Mouse (Mus musculus) hindbrain, postnatal 0 days (tissue): ENCODE data around the gene Slc18a3. TPM values are rescaled to one million over a fixed set of nuclear protein-coding genes. Genes with fewer than 3 reads are reported as not detected.
A peak's percentile ranks its signal among the peaks of the same experiment; 100 is the strongest.

Experiments used
- ATAC-seq: fragments of 200-750 bp; cut with Nextera tagmentation; 2 replicates; pipeline ENCODE4 v1.8.0; 2017; ENCODE audit warnings: mild to moderate bottlenecking, moderate TSS enrichment, moderate library complexity
- DNase-seq: peaks from one replicate; pipeline ENCODE4 v3.0.0-alpha.2; 2015; ENCODE audit warnings: low spot score
- H3K27ac ChIP-seq: fragments of 300-500 bp; sonication (generic); 2 replicates; pipeline ENCODE4 v1.5.1; 2014; ENCODE audit warnings: mild to moderate bottlenecking
- H3K27me3 ChIP-seq: fragments of 300-500 bp; sonication (generic); 2 replicates; pipeline ENCODE4 v1.6.1; 2014; ENCODE audit warnings: low read length, mixed read lengths; ENCODE audit not compliant: insufficient read depth
- H3K36me3 ChIP-seq: fragments of 300-500 bp; sonication (generic); 2 replicates; pipeline ENCODE4 v1.6.1; 2014; ENCODE audit warnings: low read length, mixed read lengths; ENCODE audit not compliant: insufficient read depth
- H3K4me1 ChIP-seq: fragments of 300-500 bp; sonication (generic); 2 replicates; pipeline ENCODE4 v1.6.1; 2014; ENCODE audit warnings: antibody characterized with exemption, low read length, mixed read lengths; ENCODE audit not compliant: insufficient read depth
- H3K4me2 ChIP-seq: fragments of 300-500 bp; sonication (generic); 2 replicates; pipeline ENCODE4 v1.6.1; 2014; ENCODE audit warnings: low read depth, mild to moderate bottlenecking, low read length, moderate library complexity, mixed read lengths
- H3K4me3 ChIP-seq: fragments of 300-500 bp; sonication (generic); 2 replicates; pipeline ENCODE4 v1.5.1; 2014; ENCODE audit warnings: low read length
- H3K9ac ChIP-seq: fragments of 300-500 bp; sonication (generic); replicated peaks from 2 replicates; pipeline ENCODE4 v1.6.1; 2014; ENCODE audit warnings: mild to moderate bottlenecking, low read length, moderate library complexity, mixed read lengths
- H3K9me3 ChIP-seq: fragments of 300-500 bp; sonication (generic); 2 replicates; pipeline ENCODE4 v1.6.1; 2016; ENCODE audit warnings: low read length, mixed read lengths
- CTCF ChIP-seq: IDR thresholded peaks from 2 replicates; pipeline ENCODE4 v1.5.1; 2016; ENCODE audit warnings: antibody characterized with exemption, control low read depth, low read depth
- WGBS: fragments of 180-500 bp; shearing (Covaris S2); extraction: QIAGEN DNeasy Blood & Tissue Kit; methylation state at CpG from one replicate; pipeline ENCODE4 v1.1.7; 2014; 5-methylcytosine and 5-hydroxymethylcytosine counted together
- polyA plus RNA-seq: library from polyadenylated mRNA; unstranded; fragments of >200 nt; fragmentation: Nextera tagmentation; extraction: Ambion mirVana; gene quantifications from 2 replicates; pipeline ENCODE4 v1.2.1, GENCODE M21; 2015
- total RNA-seq: library from RNA; depleted of rRNA; stranded (reverse); fragments of >200 nt; gene quantifications from 2 replicates; pipeline ENCODE4 v1.2.3, GENCODE M21; 2014

The Slc18a3 gene
- total and polyA plus RNA-seq, 2 experiments from 2014 or later = 23.8 to 30.8 TPM

DNA sequence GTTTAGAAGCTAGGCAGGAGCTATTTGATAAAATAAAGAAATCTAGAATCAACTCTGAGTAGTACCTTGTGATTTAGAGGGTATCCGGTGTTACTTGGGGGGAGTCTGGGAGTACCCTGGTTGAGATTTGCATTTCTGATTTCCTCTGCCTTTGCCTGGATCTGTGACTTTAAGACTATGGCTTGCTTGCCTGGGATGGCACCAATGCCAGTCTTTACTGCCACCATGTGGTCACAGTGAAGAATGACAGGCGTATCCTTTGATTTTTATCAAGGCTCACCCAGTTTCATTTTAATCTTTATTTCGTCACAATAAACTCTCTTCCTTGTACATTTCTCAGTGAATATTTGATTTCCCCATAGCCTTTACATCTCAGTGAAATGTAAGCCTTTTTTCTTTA, 17.4 kb upstream of the Slc18a3 start:
- H3K36me3 ChIP-seq = no peaks in the 10 kb centered on the region
- H3K4me2 ChIP-seq = no peak overlapping the region
- no peaks in the 10 kb centered on the region for H3K4me1 ChIP-seq
- WGBS = 12% methylated on average over 3 of the region's 3 CpGs
- TF ChIP-seq CTCF = peak; percentile 95
- no peak overlapping the region for H3K27ac ChIP-seq
- ATAC-seq (peak; percentile 55; the same call in 1 of the 2 replicates), DNase-seq (peak; percentile 83)
- no peak overlapping the region for H3K4me3 ChIP-seq
- no peaks in the 10 kb centered on the region for H3K27me3 ChIP-seq
- no peak overlapping the region for H3K9ac ChIP-seq
- H3K9me3 ChIP-seq = no peaks in the 10 kb centered on the region

DNA sequence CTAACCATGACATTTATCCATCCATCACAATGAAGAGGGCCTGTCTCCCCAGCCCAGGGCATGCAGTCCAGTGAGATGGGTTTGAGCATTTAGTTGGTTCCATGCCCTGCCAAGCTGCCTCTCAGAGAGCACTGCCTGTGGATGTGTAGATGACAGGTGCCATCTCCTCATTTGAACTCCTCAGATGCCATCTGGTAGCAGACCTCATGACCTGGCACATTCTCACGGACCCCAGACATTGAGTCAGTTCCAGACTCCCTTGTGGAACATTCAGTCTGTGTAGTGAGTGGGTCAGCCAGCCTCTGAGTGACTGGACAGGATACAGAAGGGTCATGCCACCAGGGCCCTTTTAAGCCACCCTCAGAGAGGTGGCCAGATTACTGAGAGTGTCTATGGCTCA, 12.9 kb upstream of the Slc18a3 start:
- 50% methylated on average over 1 of the region's 1 CpGs for WGBS
- Histone ChIP-seq H3K9me3 (no peaks in the 10 kb centered on the region), H3K9ac (no peak overlapping the region), H3K4me3 (no peak overlapping the region), H3K4me1 (no peaks in the 10 kb centered on the region), H3K27me3 (no peaks in the 10 kb centered on the region), H3K4me2 (no peak overlapping the region), H3K36me3 (no peaks in the 10 kb centered on the region), H3K27ac (no peak overlapping the region)
- DNase-seq = no peak
- TF ChIP-seq CTCF = no peak
- no peak for ATAC-seq

DNA sequence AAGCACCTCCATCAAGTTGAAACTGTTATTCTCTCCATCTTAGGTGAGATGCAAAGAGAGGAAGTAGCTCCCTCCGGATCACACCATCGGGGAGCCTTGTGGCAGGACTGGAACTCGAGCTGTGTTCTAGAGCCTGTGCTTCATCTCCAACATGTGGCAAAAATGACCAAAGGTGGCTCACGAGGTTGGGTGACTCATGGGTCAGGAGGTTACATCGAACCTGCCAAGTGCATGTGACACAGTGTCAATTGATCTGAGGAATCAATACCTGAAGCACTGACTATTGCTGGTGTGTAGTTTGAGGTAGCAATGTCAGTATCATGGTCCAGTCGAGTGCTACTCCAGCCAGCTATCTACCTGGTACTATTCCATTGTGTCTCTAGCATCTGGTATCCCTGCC, 11.9 kb upstream of the Slc18a3 start:
- no peaks in the 10 kb centered on the region for H3K4me1 ChIP-seq
- no peak for TF ChIP-seq CTCF
- H3K9me3 ChIP-seq = no peaks in the 10 kb centered on the region
- 81% methylated on average over 6 of the region's 6 CpGs for WGBS
- H3K27me3 ChIP-seq = no peaks in the 10 kb centered on the region
- H3K4me2 ChIP-seq = no peak overlapping the region
- no peak overlapping the region for H3K27ac ChIP-seq
- no peak overlapping the region for H3K9ac ChIP-seq
- H3K36me3 ChIP-seq = no peaks in the 10 kb centered on the region
- no peak for ATAC-seq
- H3K4me3 ChIP-seq = no peak overlapping the region
- no peak for DNase-seq

- Histone ChIP-seq H3K27ac (no peak overlapping the region), H3K27me3 (no peaks in the 10 kb centered on the region), H3K4me1 (no peaks in the 10 kb centered on the region), H3K9me3 (no peaks in the 10 kb centered on the region), H3K4me3 (no peak overlapping the region), H3K9ac (no peak overlapping the region), H3K4me2 (no peak overlapping the region), H3K36me3 (no peaks in the 10 kb centered on the region)
- WGBS = 11% methylated on average over 4 of the region's 4 CpGs
- peak; percentile 90 for DNase-seq
- peak; percentile 83 for ATAC-seq
- TF ChIP-seq CTCF = peak; percentile 91
Measured at GRCm38 (mm10) chr14:32472996-32473395, 8.3 kb upstream of the Slc18a3 start.

GRCm38 (mm10) chr14:32467606-32468005, 3.0 kb upstream of the Slc18a3 start:
- Histone ChIP-seq H3K4me3 (no peak overlapping the region), H3K4me1 (no peaks in the 10 kb centered on the region), H3K27me3 (peaks cover 33% of the 10 kb centered on the region), H3K9me3 (no peaks in the 10 kb centered on the region), H3K9ac (no peak overlapping the region), H3K27ac (no peak overlapping the region), H3K4me2 (no peak overlapping the region), H3K36me3 (no peaks in the 10 kb centered on the region)
- no peak for TF ChIP-seq CTCF
- WGBS = 21% methylated on average over 5 of the region's 5 CpGs
- DNase-seq (peak; percentile 44), ATAC-seq (no peak)

- WGBS = 21% methylated on average over 13 of the region's 13 CpGs
- no peak for TF ChIP-seq CTCF
- no peaks in the 10 kb centered on the region for H3K4me1 ChIP-seq
- H3K9ac ChIP-seq = 0 out of 2 replicates have a peak within 1 kb of the TSS, but pooled peaks have one; percentile 28
- H3K27me3 ChIP-seq = peaks cover 50% of the 10 kb centered on the region
- ATAC-seq (no peak), DNase-seq (no peak)
- no peaks in the 10 kb centered on the region for H3K9me3 ChIP-seq
- peak within 1 kb of the TSS; percentile 39 for H3K4me3 ChIP-seq
- H3K36me3 ChIP-seq = no peaks in the 10 kb centered on the region
- no peak within 1 kb of the TSS for H3K27ac ChIP-seq
- peak within 1 kb of the TSS; percentile 61 for H3K4me2 ChIP-seq
Measured at GRCm38 (mm10) chr14:32465889-32466288, 1.2 kb upstream of the Slc18a3 start, which contains the start of gene Chat. Gene Chat, minus strand, starts transcription at chr14:32465989.

- Histone ChIP-seq H3K27ac (no peak overlapping the region), H3K9ac (no peak overlapping the region), H3K36me3 (no peaks in the 10 kb centered on the region), H3K9me3 (no peaks in the 10 kb centered on the region), H3K27me3 (peaks cover 54% of the 10 kb centered on the region), H3K4me1 (no peaks in the 10 kb centered on the region), H3K4me2 (peak overlapping the region; percentile 61), H3K4me3 (peak overlapping the region; percentile 39)
- no peak for TF ChIP-seq CTCF
- no peak for DNase-seq
- ATAC-seq = no peak
- 4% methylated on average over 7 of the region's 11 CpGs for WGBS
Measured at GRCm38 (mm10) chr14:32465506-32465870, 838 bp upstream of the Slc18a3 start.
